Mouse (Mus musculus): ENCODE results near the gene Rnf5. TPM values are rescaled to one million over a fixed set of nuclear protein-coding genes. Genes with fewer than 3 reads are reported as not detected.
A peak's percentile ranks its signal among the peaks of the same experiment; 100 is the strongest.

Gene Rnf5
- polyA plus RNA-seq, 1 experiment from 2014 or later: 280 TPM

DNA sequence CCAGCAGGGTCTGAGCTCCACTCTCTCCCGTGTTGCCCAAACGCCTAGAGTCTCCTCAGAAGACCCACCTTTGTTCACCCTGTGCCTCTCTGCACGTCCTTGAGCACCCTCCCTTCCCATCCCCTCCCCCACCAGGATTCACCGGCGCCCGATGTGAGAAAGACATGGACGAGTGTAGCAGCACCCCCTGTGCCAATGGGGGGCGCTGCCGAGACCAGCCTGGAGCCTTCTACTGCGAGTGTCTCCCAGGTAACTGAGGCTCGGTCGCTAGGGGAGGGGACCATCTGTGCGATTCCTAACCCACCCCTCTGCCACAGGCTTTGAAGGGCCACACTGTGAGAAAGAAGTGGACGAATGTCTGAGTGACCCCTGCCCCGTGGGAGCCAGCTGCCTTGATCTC lies 31.1 kb downstream of the Rnf5 start:
- WGBS: 10% methylated on average over 15 of the region's 15 CpGs
- no peaks in the 10 kb centered on the region for H3K4me1 ChIP-seq
- no peak overlapping the region for H3K9ac ChIP-seq (replicated peaks)
- no peak overlapping the region for H3K27ac ChIP-seq (replicated peaks)
- H3K36me3 ChIP-seq: no peaks in the 10 kb centered on the region
- no peaks in the 10 kb centered on the region for H3K27me3 ChIP-seq (replicated peaks)
- no peaks in the 10 kb centered on the region for H3K9me3 ChIP-seq (replicated peaks)
- ATAC-seq (ENCODE audit: low FRiP score): no peak
- H3K4me2 ChIP-seq: no peak overlapping the region
- no peak overlapping the region for H3K4me3 ChIP-seq (replicated peaks)

- Histone ChIP-seq H3K27ac (replicated peaks) (no peak overlapping the region), H3K4me1 (no peaks in the 10 kb centered on the region), H3K4me2 (no peak overlapping the region), H3K36me3 (no peaks in the 10 kb centered on the region), H3K9ac (replicated peaks) (no peak overlapping the region), H3K9me3 (replicated peaks) (no peaks in the 10 kb centered on the region), H3K4me3 (replicated peaks) (no peak overlapping the region), H3K27me3 (replicated peaks) (no peaks in the 10 kb centered on the region)
- no peak for ATAC-seq (ENCODE audit: low FRiP score)
- 11% methylated on average over 5 of the region's 5 CpGs for whole genome bisulfite sequencing
Observed at GRCm38 (mm10) chr17:34571875-34572274, 31.6 kb downstream of the Rnf5 start.

GRCm38 (mm10) chr17:34569919-34570318 lies 33.6 kb downstream of the Rnf5 start:
- Histone ChIP-seq H3K36me3 (no peaks in the 10 kb centered on the region), H3K4me1 (no peaks in the 10 kb centered on the region), H3K27me3 (replicated peaks) (no peaks in the 10 kb centered on the region), H3K9me3 (replicated peaks) (no peaks in the 10 kb centered on the region), H3K4me2 (no peak overlapping the region), H3K9ac (replicated peaks) (no peak overlapping the region), H3K4me3 (replicated peaks) (no peak overlapping the region), H3K27ac (replicated peaks) (no peak overlapping the region)
- ATAC-seq (ENCODE audit: low FRiP score): no peak
- WGBS: 76% methylated on average over 4 of the region's 4 CpGs

DNA sequence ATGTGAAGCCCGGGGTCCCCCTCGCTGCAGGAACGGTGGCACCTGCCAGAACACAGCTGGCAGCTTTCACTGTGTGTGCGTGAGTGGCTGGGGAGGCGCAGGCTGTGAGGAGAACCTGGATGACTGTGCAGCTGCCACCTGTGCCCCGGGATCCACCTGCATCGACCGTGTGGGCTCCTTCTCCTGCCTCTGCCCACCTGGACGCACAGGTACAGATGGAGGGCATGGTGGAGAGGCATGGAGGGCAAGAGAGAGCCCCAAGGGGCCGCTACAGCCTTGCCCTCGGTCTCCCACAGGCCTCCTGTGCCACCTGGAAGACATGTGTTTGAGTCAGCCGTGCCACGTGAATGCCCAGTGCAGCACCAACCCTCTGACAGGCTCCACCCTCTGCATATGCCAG lies 35.1 kb downstream of the Rnf5 start:
- Histone ChIP-seq H3K9me3 (replicated peaks) (no peaks in the 10 kb centered on the region), H3K27ac (replicated peaks) (no peak overlapping the region), H3K4me1 (0 out of 2 replicates have a peak, but pooled peaks cover 5% of the 10 kb centered on the region), H3K27me3 (replicated peaks) (no peaks in the 10 kb centered on the region), H3K36me3 (no peaks in the 10 kb centered on the region), H3K4me3 (replicated peaks) (no peak overlapping the region), H3K4me2 (no peak overlapping the region), H3K9ac (replicated peaks) (no peak overlapping the region)
- 82% methylated on average over 13 of the region's 13 CpGs for WGBS
- ATAC-seq (ENCODE audit: low FRiP score): no peak

- Histone ChIP-seq H3K4me3 (replicated peaks) (no peak overlapping the region), H3K27me3 (replicated peaks) (no peaks in the 10 kb centered on the region), H3K4me2 (no peak overlapping the region), H3K4me1 (0 out of 2 replicates have a peak, but pooled peaks cover 5% of the 10 kb centered on the region), H3K27ac (replicated peaks) (no peak overlapping the region), H3K36me3 (no peaks in the 10 kb centered on the region), H3K9me3 (replicated peaks) (no peaks in the 10 kb centered on the region), H3K9ac (replicated peaks) (no peak overlapping the region)
- ATAC-seq (ENCODE audit: low FRiP score): no peak
- WGBS: 83% methylated on average over 9 of the region's 9 CpGs
Observed at GRCm38 (mm10) chr17:34567311-34567710, 36.2 kb downstream of the Rnf5 start.

GRCm38 (mm10) chr17:34564796-34565195 lies 38.7 kb downstream of the Rnf5 start:
- 0 out of 2 replicates have a peak, but pooled peaks cover 5% of the 10 kb centered on the region for H3K4me1 ChIP-seq
- no peaks in the 10 kb centered on the region for H3K36me3 ChIP-seq
- H3K27me3 ChIP-seq (replicated peaks): no peaks in the 10 kb centered on the region
- no peak for ATAC-seq (ENCODE audit: low FRiP score)
- H3K4me2 ChIP-seq: peak overlapping the region; percentile 23
- no peak overlapping the region for H3K4me3 ChIP-seq (replicated peaks)
- H3K27ac ChIP-seq (replicated peaks): peak overlapping the region; percentile 39; the same call in 1 of the 2 replicates
- WGBS: 59% methylated on average over 3 of the region's 3 CpGs
- no peaks in the 10 kb centered on the region for H3K9me3 ChIP-seq (replicated peaks)
- no peak overlapping the region for H3K9ac ChIP-seq (replicated peaks)

- Histone ChIP-seq H3K4me1 (0 out of 2 replicates have a peak, but pooled peaks cover 5% of the 10 kb centered on the region), H3K36me3 (no peaks in the 10 kb centered on the region), H3K27ac (replicated peaks) (peak within 1 kb of the TSS; percentile 39; the same call in 1 of the 2 replicates), H3K4me3 (replicated peaks) (0 out of 2 replicates have a peak within 1 kb of the TSS, but pooled peaks have one; percentile 2), H3K9ac (replicated peaks) (no peak within 1 kb of the TSS), H3K9me3 (replicated peaks) (no peaks in the 10 kb centered on the region), H3K27me3 (replicated peaks) (no peaks in the 10 kb centered on the region), H3K4me2 (peak within 1 kb of the TSS; percentile 23)
- 5% methylated on average over 6 of the region's 6 CpGs for WGBS
- no peak for ATAC-seq (ENCODE audit: low FRiP score)
Observed at GRCm38 (mm10) chr17:34564003-34564421, 39.5 kb downstream of the Rnf5 start, which contains the start of gene Notch4. Notch4 (plus strand) TSS chr17:34564268.

DNA sequence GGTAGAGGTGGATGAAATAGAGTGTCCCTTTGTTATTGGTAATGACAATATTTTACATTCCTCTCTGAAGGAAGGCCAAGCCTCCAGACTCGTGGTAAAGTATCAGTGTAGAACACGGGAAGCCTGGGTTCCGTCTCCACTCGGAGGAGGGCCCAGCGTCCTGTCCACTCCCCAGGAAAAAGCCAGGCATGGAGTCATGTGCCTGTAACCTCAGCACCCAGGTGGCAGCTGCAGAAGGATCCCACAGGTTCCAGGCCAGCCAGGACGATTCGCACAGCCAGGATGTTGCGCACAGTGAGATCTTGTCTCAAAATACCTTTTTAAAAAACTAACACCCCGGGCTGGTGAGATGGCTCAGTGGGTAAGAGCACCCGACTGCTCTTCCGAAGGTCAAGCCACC lies 40.1 kb downstream of the Rnf5 start:
- H3K36me3 ChIP-seq: no peaks in the 10 kb centered on the region
- no peak overlapping the region for H3K4me2 ChIP-seq
- H3K27ac ChIP-seq (replicated peaks): no peak overlapping the region
- H3K9me3 ChIP-seq (replicated peaks): no peaks in the 10 kb centered on the region
- no peak overlapping the region for H3K9ac ChIP-seq (replicated peaks)
- no peak for ATAC-seq (ENCODE audit: low FRiP score)
- WGBS: 75% methylated on average over 11 of the region's 11 CpGs
- H3K4me1 ChIP-seq: 0 out of 2 replicates have a peak, but pooled peaks cover 5% of the 10 kb centered on the region
- H3K4me3 ChIP-seq (replicated peaks): no peak overlapping the region
- no peaks in the 10 kb centered on the region for H3K27me3 ChIP-seq (replicated peaks)

DNA sequence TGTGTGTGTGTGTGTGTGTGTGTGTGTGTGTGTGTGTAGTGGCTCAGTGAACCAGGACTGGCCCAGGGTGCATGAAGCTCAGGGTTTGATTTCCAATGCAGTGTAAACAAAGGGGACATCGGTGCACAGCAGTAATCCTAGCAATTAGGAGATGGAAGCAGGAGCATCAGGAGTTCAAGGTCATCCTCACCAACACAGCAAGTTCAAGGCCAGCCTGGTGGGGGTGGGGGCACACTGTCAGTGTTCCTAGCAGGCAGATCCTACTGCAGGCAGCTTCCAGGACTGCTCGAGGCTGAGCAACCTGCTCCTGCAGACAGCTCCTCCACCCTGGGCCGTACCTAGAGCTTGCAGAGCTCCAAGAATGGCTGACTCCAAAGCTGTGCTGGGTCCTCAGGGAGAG lies 40.9 kb downstream of the Rnf5 start:
- Histone ChIP-seq H3K27me3 (replicated peaks) (no peaks in the 10 kb centered on the region), H3K27ac (replicated peaks) (no peak overlapping the region), H3K36me3 (no peaks in the 10 kb centered on the region), H3K4me1 (0 out of 2 replicates have a peak, but pooled peaks cover 5% of the 10 kb centered on the region), H3K4me3 (replicated peaks) (no peak overlapping the region), H3K4me2 (no peak overlapping the region), H3K9me3 (replicated peaks) (no peaks in the 10 kb centered on the region), H3K9ac (replicated peaks) (no peak overlapping the region)
- no peak for ATAC-seq (ENCODE audit: low FRiP score)
- 72% methylated on average over 3 of the region's 3 CpGs for WGBS

DNA sequence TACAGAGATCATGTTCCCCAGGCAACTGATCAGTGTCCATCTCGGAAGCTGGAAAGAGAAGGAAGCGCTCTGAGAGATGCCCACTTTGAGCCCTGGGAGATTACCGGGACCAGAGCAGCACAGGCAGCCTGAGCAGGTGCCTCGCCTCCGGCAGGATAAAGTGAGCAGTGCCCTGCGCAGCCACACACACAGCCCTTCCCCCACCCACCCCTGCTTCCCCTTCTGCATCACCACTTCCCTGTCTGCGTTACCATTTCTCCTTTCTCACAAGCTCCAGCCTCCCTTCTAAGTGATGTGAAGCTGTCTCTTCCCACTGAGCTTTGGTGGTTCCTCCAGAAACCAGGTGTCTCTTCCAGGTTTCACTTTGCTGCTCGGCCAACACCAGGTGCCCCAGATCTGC lies 42.3 kb downstream of the Rnf5 start:
- Histone ChIP-seq H3K4me1 (0 out of 2 replicates have a peak, but pooled peaks cover 5% of the 10 kb centered on the region), H3K4me2 (no peak overlapping the region), H3K27me3 (replicated peaks) (no peaks in the 10 kb centered on the region), H3K9ac (replicated peaks) (no peak overlapping the region), H3K9me3 (replicated peaks) (no peaks in the 10 kb centered on the region), H3K36me3 (no peaks in the 10 kb centered on the region), H3K4me3 (replicated peaks) (no peak overlapping the region), H3K27ac (replicated peaks) (no peak overlapping the region)
- WGBS: 54% methylated on average over 8 of the region's 8 CpGs
- ATAC-seq (ENCODE audit: low FRiP score): no peak

- Histone ChIP-seq H3K9me3 (replicated peaks) (no peaks in the 10 kb centered on the region), H3K27me3 (replicated peaks) (no peaks in the 10 kb centered on the region), H3K9ac (replicated peaks) (no peak overlapping the region), H3K27ac (replicated peaks) (no peak overlapping the region), H3K36me3 (no peaks in the 10 kb centered on the region), H3K4me1 (0 out of 2 replicates have a peak, but pooled peaks cover 5% of the 10 kb centered on the region), H3K4me3 (replicated peaks) (no peak overlapping the region), H3K4me2 (no peak overlapping the region)
- WGBS: 94% methylated on average over 6 of the region's 6 CpGs
- no peak for ATAC-seq (ENCODE audit: low FRiP score)
Observed at GRCm38 (mm10) chr17:34560438-34560837, 43.1 kb downstream of the Rnf5 start.

DNA sequence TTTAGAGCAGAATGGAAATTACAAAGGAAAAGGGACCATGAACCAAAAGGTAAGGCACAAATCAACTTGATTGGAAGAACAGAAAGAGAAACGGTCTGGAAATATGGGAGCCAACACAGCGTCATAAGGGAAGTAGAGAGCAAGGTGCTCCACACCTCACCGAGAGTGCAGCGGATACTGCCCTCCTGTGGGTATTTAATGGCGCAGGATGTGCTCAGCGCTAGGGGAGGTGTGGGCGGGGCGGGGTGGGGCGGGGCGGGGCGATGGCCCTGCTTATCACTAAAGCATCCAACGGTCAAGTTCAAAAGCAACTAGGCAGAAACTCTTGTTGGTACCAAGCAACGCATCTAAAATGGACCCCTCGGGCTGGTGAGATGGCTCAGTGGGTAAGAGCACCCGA lies 43.6 kb downstream of the Rnf5 start:
- Histone ChIP-seq H3K9me3 (replicated peaks) (no peaks in the 10 kb centered on the region), H3K4me3 (replicated peaks) (no peak overlapping the region), H3K27ac (replicated peaks) (no peak overlapping the region), H3K36me3 (no peaks in the 10 kb centered on the region), H3K27me3 (replicated peaks) (no peaks in the 10 kb centered on the region), H3K4me1 (0 out of 2 replicates have a peak, but pooled peaks cover 5% of the 10 kb centered on the region), H3K9ac (replicated peaks) (no peak overlapping the region), H3K4me2 (no peak overlapping the region)
- ATAC-seq (ENCODE audit: low FRiP score): no peak
- WGBS: 28% methylated on average over 15 of the region's 15 CpGs
